Mouse (Mus musculus) spleen, postnatal 36 days (tissue): ENCODE data around the gene Phc3.
A peak's percentile ranks its signal among the peaks of the same experiment; 100 is the strongest.

Experiments
- DNase-seq, 2 experiments: peaks; one replicate each; pipeline ENCODE4 v3.0.0; 2022; ENCODE audit warnings: low spot score in 2 of 2, mixed read lengths in 1 of 2

The Phc3 gene

DNA sequence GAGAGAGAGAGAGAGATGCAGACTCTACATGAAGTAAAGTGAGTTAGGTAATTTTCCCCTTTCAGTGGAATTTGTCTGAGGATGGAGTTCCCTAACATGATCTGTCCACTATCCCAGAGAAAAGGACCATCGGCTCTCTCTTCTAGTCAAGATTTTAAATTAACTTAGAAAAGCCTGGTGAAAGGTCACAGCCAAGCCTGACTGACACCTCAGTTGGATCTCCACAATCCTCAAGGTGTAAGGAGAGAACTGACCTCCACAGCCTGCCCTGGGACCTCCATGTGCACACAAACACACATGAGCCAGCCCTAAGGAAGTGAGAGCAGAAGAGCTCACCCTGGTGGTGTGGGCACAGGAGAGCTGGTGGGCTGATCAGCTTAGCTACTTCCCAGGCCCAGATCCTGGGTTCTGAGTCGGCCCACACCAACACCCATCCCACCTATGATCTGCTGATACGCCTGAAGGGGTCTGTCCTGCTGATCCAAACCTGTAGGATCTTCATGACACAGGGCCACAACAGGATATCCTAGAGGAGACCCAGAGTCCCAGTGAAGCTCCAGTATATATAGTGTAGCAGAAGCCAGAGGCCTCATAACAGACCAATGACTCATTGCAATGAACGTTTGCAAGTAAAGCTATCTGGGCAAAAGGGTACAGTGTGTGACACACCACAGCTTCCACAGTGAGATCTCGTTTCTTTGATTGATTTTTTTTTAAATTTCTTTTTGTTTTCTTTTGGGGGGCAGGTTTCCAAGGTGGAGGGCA lies 12.6 kb upstream of the Phc3 start:
- DNase-seq = no peak

GRCm38 (mm10) chr3:30976991-30977603 lies 7.9 kb upstream of the Phc3 start:
- no peak for DNase-seq

- DNase-seq = peak; percentile 42 to 66
Measured at GRCm38 (mm10) chr3:30975102-30975754, 6.0 kb upstream of the Phc3 start.

DNA sequence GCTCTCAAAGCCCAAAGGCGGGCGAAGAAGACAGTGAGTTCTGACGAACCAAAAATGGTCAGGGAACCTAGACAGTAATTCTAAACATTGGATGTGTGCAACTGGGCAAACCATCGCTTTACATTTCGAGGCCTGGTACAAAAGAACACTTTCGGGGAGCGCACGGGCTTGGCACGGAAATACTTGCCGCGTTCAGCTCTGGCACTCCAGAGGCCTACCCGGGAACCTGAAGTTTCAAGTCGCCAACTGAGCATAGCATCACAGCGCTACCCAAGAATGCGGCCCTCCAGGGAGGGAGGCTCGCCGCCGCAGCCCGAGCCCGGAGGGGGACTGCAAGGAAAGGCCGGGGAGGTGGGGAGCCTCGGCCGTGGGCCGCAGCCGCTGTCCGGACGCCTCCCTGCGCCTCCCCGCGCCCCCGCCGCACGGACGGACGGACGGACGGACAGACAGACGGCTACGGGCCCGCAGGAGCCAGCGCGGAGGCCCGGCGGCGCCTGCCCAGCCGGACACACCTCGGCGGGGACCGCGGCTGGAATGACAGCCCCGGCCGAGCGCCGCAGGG lies 603 bp downstream of the Phc3 start:
- DNase-seq = peak; percentile 32 to 42

DNA sequence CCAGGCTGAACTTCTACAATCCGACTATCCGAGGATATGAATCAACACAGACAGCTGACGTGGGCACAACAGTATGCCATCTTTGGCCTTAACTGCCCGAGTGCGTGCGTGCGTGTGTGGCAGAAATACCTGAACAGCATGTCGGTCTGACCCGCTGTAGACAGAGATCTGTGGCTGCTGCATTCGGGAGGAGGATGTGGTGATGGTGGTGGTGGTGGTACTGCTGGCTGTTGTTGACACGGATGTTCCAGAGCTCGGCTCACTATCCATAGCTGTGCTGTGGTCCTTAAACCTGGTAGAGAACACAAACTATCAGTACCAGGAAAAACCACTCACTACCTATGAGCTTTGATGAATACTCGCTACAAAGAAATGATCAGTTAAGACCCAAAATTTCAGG lies 3.6 kb downstream of the Phc3 start:
- DNase-seq = no peak

DNA sequence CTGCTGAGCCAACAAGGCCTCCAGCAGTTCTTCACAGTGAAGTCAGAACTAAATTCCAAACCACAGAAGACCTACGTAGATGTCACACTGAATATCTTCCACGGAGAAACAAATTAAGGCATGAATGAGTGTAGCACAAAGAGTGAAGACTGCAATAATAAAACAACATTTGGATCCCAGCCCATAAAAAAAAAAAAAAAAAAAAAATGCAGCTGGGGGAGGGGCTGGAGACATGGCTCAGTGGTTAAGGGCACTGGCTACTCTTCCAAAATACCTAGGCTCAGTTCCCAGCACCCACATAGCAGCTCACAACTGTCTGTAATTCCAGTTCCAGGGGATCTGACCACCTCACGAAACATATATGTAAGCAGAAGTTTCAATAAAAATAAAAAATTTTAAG lies 5.0 kb downstream of the Phc3 start:
- DNase-seq = no peak

GRCm38 (mm10) chr3:30963100-30963499 lies 6.1 kb downstream of the Phc3 start:
- DNase-seq = no peak

DNA sequence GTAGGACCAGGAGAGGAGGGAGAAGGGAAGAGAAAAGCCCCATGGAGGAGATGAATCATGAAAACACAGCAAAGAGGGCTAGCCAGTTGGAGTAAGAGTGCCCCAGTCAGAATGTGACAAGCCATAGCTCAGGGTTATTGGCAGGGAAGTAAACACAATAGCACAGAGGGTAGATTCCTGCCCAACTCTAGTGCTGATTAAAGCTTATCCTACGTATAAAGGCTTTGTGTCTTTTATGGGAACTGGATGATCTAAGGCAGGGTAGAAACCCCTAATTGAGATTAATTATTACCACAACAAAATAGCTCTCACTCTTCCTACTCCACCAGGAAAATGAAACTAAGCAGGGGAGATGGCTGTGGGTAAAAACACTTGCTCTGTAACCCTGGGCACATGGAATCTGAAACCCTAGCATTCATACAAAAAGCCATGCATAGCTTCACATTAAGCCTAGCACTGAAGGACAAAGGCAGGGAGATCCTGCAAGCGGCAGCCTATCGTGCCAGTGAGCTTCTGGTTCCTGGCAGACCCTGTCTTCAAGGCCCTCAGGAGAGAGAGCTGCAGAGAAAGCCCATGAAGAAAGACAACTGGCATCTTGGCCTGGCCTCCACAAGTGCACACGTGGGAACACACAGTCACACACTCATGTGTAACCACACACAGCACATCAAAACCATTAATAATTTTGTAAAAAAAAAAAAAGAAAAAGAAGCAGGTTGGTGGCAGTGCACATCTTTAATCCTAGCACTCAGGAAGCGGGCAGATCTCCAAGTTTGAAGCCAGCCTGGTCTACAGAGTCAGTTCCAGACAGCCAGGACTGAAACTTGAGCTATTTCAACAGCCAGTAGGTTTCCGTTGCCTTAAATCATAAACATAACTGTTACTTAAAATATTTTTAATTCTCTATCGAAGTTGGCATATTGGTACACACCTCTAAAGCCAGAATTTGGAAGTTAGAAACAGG lies 9.1 kb downstream of the Phc3 start:
- no peak for DNase-seq

GRCm38 (mm10) chr3:30958709-30959108 lies 10.5 kb downstream of the Phc3 start:
- DNase-seq = no peak

DNA sequence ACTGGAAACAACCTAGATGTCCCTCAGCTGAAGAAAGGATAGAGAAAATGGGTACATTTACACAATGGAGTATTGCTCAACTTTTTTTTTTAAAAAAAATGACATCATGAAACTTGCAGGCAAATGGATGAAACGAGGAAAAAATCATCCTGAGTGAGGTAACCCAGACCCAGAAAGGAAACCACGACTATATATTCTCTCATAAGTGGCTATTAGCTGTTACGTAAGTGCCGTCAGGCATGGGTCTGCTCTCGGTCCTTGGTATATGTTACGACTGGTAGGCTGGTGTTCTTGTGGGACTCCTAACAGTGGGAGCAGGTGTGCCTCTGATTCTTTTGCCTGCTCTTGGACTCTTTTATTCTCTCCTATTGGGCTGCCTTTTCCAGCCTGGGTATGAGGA lies 12.9 kb downstream of the Phc3 start:
- no peak for DNase-seq

- DNase-seq = no peak
Measured at GRCm38 (mm10) chr3:30952273-30953070, 16.7 kb downstream of the Phc3 start.

- no peak for DNase-seq
Measured at GRCm38 (mm10) chr3:30951652-30952051, 17.6 kb downstream of the Phc3 start.

DNA sequence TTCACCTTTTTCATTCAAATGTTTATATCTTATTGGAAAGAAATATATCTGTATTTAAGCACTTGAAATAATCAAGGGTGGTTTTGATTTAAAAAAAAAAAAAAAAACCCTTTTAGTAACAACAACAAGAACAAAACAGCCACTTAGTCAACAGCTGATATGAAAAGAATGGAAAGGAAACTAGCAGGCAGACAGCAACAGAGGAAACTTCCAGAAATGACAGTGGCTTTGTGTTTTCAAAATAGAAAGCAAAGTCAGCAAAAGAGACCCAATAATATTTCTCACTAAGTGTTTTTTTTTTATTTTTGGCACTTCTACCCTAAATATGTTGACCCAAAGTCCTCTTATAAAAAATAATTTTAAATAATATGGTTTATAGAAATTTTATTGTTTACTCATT lies 34.8 kb downstream of the Phc3 start:
- no peak for DNase-seq

DNA sequence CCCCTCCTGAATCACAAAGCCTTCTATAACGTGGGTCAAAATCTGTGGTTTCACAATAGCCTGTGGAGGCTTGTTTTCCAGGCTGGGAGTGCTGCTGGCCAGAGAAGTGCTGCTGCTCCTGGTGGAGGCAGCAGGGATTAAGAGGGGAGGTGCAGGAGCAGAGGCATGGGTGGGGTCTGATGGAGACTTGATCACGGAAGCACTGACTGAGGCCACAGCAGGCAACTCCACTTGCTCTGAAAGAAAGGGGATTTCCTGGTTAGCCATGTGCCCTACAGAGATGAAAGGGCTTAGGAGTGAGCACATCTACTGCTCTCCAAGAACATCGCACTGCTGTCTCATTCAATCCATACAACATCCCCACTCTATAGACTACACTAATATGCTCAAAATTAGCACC lies 39.4 kb downstream of the Phc3 start:
- DNase-seq = no peak

DNA sequence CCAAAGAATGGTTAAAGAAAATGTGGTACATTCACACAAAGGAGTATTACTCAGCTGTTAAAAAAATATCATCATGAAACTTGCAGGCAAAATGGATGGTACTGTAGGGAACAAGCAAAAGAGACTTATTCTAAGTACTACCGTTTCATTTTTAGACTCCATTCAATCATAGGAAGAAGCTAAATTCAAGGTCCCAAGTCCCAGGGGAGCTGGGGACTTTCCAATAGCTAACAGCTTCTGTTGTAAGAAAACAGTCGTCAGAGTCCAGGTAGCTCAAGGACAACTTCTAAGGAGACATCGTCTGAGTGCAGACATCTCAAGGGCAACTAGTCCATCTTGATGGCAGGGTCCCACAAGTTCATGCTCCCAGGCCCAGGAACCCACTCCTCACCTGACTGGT lies 41.6 kb downstream of the Phc3 start:
- DNase-seq = no peak

DNA sequence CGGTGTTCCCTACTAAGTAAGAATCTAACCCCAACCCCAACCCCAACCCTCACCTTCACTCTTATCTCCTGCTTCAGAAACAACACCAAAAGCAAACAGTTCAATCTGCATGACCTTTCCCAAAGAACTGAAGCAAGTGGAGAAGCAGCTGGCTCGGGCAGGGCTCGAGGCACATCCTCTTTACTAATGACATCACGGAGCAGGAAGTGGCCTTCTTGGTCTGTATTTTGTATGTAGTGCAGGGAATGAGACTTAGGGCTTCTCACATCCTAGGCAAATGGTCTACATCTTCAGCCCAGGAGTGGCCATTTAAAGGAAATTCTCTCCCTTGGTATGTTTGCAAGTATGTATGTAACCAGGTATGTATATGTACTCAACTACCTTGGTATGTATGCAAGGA lies 52.1 kb downstream of the Phc3 start:
- no peak for DNase-seq

- DNase-seq = no peak
Measured at GRCm38 (mm10) chr3:30904658-30905057, 64.6 kb downstream of the Phc3 start.

DNA sequence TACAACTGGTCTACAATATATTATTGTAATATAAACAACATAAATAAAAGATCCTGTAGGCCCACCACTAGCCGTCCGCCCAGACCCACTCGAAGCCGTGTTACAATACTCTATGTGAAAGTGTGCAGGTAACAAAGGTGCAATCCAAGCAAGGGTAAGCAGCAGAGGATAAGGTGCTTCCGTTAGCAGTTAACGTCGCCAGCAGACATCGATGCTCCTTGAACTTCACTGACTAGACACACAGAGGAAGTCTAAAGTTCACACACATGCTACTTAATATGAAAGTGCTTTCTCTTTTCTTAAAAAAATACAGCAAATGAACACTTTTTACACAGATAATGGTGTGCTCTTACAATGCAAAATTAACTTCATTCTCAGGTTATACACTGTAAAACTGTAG lies 69.8 kb downstream of the Phc3 start:
- no peak for DNase-seq

DNA sequence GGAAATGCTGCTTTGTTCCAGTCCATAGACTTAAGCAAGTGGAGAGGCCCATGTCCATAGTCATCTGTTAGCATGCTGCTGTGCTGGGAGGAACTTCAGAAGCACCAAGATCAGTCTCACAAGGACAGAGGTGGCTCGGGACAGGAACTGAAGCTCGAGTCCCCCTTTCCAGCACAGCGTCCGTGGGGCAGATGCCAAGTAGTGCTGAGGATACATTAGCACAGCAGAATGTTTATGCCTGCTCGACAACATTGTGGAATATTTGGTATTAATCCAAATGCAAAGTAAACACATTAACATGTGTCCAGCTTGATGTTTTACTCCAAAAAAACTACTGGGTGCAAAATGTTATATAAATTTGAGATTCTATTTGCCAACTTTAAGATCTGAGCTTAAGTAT lies 72.5 kb downstream of the Phc3 start:
- DNase-seq = no peak

DNA sequence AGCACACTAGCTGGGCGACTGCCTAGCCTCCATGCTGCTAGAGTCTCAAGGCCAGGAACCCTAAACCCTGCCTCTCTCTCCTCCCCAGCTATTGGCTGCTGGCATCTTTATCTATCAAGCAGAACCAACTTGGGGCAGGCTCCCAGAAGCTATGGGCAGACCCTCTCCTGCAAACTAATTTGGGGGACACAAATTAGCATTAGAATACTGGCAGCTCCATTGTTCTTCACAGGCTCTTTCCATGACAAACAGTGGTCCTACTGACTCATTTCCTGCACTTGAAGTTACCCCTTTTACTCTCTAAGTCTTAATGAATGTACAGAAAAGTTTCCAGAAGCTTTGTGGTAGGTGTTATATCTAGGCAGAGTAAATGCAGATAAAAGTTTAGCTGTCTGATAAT lies 80.2 kb downstream of the Phc3 start:
- no peak for DNase-seq

DNA sequence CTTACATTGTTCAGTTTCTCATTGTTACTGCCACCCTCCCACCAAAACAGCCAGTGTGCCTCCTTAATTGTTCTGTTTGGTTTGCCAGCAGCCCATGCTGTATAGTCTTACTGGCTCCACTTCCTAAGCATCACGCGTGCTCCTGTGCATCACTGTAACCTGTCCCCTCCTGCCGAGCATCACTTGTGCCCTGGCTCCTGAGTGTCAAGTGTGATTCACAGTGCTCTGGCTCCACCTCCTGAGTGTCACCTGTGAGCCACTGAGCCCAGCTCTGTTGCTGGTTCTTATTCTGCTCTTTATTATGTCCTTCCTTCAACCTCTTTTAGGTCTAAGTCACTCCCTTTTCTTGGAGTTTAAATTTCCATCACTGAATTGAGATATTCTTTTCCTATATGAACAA lies 81.8 kb downstream of the Phc3 start:
- DNase-seq = no peak
